Mouse (Mus musculus) kidney, adult 8-10 months (tissue): ENCODE results near the gene Pds5b.
"Not testable (repeated sequence)": the region's sequence is repeated elsewhere in the genome, so short reads cannot be mapped to it uniquely, and the experiment has no call there.

Experiments
- DNase-seq, 2 experiments: peaks; one replicate each; pipeline ENCODE4 v3.0.0; 2022

Gene Pds5b

DNA sequence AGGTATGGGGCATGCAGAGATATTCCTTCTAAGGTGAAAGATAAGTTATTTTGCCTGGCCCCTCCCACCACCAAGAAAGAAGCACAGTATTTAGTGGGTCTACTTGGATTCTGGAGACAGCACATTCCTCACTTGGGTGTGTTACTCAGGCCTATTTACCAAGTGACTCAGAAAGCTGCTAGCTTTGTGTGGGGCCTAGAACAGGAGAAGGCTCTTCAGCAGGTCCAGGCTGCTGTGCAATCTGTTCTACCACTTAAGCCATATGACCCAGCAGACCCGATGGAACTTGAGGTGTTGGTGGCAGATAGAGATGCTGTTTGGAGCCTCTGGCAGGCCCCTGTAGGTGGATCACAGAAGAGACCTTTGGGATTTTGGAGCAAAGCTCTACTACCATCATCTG, 33.1 kb downstream of the Pds5b start:
- DNase-seq: not testable (repeated sequence)

DNA sequence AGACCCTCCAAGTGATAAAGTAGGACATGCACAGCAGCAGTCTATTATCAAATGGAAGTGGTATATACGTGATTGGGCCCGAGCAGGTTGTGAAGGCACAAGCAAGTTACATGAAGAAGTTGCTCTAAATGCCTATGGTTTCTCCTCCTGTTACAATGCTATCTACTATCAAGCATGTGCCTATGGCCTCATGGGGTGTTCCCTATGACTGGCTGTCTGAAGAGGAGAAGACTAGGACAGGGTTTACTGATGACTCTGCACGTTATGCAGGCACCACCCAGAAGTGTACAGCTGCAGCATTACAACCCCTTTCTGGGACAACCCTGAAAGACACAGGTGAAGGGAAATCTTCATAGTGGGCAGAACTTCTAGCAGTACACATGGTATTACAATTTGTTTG, 33.6 kb downstream of the Pds5b start:
- DNase-seq: not testable (repeated sequence)

GRCm38 (mm10) chr5:150711503-150711902, 38.0 kb downstream of the Pds5b start:
- DNase-seq: no peak

GRCm38 (mm10) chr5:150713431-150713830, 39.9 kb downstream of the Pds5b start:
- no peak for DNase-seq

DNA sequence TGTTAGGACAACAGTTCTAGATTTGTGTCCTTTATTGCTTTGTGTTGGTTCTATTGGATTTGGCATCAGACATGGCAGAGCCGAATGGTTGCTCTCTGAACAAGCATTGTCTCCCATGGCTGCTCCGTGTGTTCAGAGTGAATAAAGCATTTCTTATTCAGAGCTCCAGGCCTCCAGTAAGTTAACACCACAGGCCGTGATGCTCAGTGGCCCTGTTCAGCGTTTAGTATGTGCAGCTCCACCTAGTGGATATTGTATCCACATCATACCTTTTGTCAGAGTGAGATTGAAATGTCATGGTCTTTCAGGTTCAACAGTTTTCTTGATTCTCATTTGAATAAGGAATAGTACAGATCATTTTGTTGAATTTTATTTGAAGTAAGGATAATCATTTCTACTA, 44.2 kb downstream of the Pds5b start:
- peak; percentile 13 to 18 for DNase-seq

- no peak for DNase-seq
These were observed 51.1 kb downstream of the Pds5b start for GRCm38 (mm10) chr5:150724641-150725040.

- DNase-seq: not testable (repeated sequence)
These were observed 63.5 kb downstream of the Pds5b start for GRCm38 (mm10) chr5:150737028-150737427.

- DNase-seq: no peak
These were observed 65.8 kb downstream of the Pds5b start for GRCm38 (mm10) chr5:150739311-150739710.

DNA sequence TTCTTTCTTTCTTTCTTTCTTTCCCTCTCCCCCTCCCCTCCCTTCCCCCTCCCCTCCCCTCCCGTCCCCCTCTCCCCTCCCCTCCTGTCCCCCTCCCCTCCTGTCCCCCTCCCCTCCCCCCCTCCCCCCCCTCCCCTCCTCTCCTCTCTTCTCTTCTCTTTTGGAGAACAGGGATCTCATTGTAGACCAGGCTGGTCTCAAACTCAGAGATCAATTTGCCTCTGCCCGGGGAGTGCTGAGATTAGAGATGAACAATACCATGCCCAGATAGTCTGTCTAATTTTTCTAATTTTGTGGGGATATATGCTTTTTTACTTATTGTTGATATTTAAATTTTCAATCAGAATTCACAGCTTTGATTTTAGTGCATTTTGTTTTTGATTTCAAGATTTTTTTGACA, 67.1 kb downstream of the Pds5b start:
- no peak for DNase-seq

GRCm38 (mm10) chr5:150756623-150757022, 83.1 kb downstream of the Pds5b start:
- DNase-seq: no peak

- DNase-seq: no peak
These were observed 98.9 kb downstream of the Pds5b start for GRCm38 (mm10) chr5:150772403-150772802.

GRCm38 (mm10) chr5:150773083-150773482, 99.5 kb downstream of the Pds5b start:
- no peak for DNase-seq

GRCm38 (mm10) chr5:150788261-150788660, 114.7 kb downstream of the Pds5b start:
- no peak for DNase-seq

DNA sequence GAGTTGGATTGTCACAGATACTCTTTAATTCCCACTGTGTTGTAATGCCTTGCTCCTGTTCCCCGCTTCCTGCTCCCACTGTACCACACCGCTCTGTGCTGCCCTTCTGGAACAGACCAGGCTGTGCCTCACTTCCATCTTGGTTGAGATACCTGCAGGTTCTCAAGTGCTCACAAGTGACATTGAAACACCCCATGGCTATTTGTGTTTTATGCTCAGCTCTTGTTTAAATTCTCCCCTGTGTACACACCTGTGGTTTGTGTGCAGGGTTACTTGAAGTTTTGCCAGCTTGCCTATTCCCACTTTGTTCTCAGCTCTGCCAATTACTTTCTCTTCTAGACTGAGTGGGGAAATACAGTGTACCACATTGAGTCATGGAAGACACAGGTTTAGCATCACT, 115.5 kb downstream of the Pds5b start:
- no peak for DNase-seq

GRCm38 (mm10) chr5:150794181-150794580, 120.6 kb downstream of the Pds5b start:
- no peak for DNase-seq

- no peak for DNase-seq
These were observed 126.5 kb downstream of the Pds5b start for GRCm38 (mm10) chr5:150800056-150800455.

DNA sequence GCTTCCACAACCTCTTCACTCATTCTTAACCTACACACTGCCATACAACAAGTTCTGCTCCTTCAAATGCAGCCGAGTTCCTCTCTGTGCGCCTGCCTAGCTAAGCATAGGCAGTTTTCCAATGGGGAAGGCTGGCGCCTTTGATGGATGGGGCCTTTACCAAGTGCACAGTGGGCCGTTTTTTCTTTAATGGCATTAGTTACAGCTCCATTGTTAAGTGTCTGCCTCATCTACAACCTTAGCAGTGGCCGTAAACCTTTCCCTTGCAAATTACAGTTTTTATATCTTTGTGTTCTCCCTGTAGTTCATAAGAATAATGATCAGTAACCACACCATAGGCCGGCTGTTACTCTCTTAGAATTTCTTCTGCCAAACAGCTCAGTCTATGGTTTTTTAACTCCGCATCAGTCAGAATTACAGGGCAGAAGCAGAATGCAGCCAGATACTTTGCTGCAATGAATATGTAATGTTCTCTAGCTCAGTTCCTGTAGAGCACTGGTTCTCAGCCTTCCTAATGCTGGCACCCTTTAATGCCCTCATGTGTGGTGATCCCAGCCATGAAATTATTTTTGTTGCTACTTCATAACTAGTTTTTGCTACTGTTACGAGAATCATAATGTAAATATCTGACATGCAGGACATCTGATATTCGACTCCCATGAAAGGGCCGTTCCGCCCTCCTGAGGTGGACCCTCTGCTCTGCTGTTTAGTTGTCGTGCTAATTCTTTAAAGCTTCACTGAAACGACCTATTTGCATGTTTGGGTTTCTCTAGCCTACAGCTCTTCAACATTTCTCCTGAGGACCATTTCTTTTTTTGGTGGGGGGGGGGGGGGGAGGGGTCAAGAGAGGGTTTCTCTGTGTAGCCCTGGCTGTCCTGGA, 140.8 kb downstream of the Pds5b start:
- DNase-seq: no peak

DNA sequence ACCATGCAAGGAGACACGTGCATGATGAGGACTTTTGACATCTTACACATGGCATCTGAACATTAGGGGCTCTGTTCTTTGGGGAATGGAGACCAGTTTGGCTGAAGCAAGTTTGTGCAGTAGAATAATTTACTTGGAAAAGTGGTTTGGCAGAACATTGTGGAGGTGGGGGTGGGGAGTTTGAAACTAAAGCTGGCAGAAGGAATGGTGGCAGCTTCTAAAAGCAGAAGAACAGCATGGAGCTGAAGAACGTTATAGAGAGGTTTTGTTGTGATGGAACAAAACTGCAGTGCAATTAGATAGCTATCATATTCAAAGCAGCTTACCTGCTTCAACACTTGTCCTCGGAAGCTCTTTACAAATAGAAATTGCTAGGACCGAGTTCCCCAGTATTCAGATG, 141.9 kb downstream of the Pds5b start:
- DNase-seq: no peak

- DNase-seq: no peak
These were observed 143.2 kb downstream of the Pds5b start for GRCm38 (mm10) chr5:150816775-150817174.

- no peak for DNase-seq
These were observed 144.5 kb downstream of the Pds5b start for GRCm38 (mm10) chr5:150818041-150818440.

GRCm38 (mm10) chr5:150818886-150819285, 145.3 kb downstream of the Pds5b start:
- no peak for DNase-seq

DNA sequence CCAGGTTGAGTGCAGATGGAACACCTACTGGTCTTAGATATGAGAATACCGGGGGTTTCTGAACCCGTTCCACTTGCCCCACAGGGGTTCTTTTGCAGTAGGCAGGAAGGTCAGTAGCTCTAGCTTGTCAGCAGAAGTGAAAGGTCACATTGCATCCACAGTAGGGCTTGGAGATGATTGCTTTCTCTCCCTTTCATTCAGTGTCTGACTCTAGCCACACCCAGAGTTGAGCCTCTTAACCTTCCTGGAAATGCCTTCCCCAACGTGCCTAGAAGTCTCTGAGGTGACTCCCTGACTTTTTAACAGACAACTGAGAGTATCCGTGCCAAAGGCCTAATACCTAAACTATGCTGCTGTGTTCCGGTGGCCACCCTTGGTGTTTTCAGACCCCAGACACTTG, 146.0 kb downstream of the Pds5b start:
- no peak for DNase-seq

- DNase-seq: no peak
These were observed 147.6 kb downstream of the Pds5b start for GRCm38 (mm10) chr5:150821152-150821551.

DNA sequence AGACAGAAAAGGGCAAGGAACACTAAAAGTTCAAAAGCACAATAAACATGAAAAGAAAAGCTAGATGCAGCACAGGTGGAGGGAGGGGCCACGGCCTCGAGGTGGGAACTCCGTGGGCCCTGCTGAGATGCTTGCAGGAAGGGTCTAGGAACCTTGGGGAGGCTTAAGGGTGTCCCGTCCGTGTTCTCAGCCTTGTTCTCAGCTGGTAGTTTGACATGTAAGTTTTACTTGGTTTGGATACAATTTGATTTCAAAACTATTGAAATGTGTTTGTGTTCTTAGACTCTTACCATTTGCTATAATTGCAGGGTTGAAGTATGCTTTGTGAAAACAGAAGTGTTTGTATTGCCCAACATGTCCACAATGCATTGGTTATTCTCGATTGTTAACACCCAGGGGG, 149.2 kb downstream of the Pds5b start:
- no peak for DNase-seq

GRCm38 (mm10) chr5:150823361-150823760, 149.8 kb downstream of the Pds5b start:
- no peak for DNase-seq
